Mouse (Mus musculus) lung, postnatal 10 days (tissue): Measurements from ENCODE around the gene Hipk4.

Source experiments
- DNase-seq: peaks from one replicate; pipeline ENCODE4 v3.0.0; 2021

Gene Hipk4

GRCm38 (mm10) chr7:27541431-27541830, 18.4 kb downstream of the Hipk4 start:
- peak; percentile 33 for DNase-seq

- DNase-seq, result no peak
These were observed 18.9 kb downstream of the Hipk4 start for GRCm38 (mm10) chr7:27541922-27542321.

GRCm38 (mm10) chr7:27542392-27543033, 19.4 kb downstream of the Hipk4 start:
- peak; percentile 93 for DNase-seq

GRCm38 (mm10) chr7:27543065-27543464, 20.0 kb downstream of the Hipk4 start:
- no peak for DNase-seq

DNA sequence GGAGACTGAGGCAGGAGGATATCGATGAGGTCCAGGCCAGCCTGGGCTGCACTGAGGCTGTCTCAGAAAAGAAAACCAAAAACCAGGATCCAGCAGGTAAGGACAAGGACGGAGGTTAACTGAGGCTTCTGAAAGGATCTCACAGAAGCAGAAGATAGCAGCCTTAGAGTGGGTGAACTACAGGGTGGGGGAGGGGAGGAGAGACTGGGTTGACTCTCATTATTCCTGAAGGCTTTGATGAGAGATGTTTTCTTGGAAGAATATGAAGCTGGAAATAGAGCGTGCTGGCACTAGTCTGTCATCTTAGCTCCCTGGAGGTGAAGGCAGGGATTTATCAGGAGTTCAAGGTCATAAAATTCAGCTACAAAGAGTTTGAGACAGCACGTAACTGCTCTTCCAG, 20.8 kb downstream of the Hipk4 start:
- no peak for DNase-seq

- no peak for DNase-seq
These were observed 21.8 kb downstream of the Hipk4 start for GRCm38 (mm10) chr7:27544675-27545370.

- no peak for DNase-seq
These were observed 26.5 kb downstream of the Hipk4 start for GRCm38 (mm10) chr7:27549597-27549996.

DNA sequence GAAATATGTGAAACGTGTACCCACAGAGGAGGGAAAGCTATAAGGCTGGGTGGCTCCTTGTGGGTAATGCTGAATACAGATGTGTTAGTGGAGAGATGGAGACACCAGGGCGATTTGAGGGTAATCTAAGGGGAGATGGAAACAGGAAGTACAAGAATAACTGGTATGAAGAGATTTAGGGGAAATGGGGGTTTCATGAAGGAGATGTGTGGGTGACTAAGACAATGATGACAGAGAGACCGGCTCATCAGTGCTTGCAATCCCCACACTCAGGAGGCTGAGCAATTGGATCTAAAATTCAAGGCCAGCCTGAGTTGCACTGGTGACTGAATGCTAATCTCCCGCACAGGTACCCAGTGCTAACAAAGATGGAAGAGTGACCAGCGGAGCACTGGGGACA, 29.0 kb downstream of the Hipk4 start:
- no peak for DNase-seq

GRCm38 (mm10) chr7:27552931-27553513, 30.0 kb downstream of the Hipk4 start, which contains the start of the genes Pld3 and 2310022A10Rik:
Gene Pld3, minus strand, starts transcription at chr7:27553218.
Gene 2310022A10Rik, plus strand, starts transcription at chr7:27553233.
- DNase-seq, result peak; percentile 98

DNA sequence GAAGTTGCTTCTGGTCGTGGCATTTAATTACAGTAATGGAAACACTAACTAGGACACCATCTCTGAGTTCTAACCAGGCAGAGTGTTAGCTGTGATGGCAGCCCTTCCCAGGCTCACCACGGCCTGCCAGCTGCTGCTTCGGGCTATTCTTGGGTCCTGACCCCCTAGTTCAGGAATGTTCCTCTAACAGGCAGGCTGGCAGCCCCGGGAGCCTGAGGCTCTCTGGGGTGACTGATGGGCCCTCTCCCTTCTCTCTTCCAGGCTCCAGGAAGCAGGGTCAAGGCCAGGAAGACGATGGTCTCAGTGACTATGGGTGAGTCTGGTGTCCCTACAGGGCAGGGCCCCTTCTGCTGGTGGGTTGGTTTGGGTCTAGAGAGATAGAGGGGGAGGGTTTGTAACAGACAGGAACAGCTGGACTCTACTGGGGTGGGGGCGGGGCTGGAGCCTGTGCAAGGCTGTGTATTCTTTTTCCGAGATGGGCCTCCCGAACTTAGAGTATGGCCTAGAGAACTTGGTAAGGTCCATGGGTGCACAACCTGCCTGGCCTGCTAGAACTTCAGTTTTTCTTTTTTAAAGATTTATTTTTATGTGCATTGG, 37.3 kb downstream of the Hipk4 start:
- DNase-seq, result peak; percentile 27

DNA sequence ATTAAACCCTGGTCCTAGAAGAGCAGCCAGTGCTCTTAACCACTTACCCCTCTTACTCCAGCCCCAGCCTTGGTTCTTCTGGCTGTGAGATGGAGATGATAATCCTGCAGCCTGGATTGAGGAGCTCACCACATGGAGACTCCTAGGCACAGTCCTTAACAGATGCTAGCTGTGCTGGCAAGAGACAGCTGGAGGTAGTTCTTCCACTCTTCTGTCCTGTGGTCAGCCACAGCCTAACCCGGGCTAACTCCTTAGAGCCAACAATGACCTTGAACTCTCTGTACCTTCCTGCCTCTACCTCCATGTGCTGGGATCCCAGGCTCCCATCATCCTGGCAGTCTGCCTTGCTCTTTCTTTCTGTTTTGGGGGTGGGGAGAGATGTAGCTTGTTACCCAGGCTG, 37.9 kb downstream of the Hipk4 start:
- no peak for DNase-seq

DNA sequence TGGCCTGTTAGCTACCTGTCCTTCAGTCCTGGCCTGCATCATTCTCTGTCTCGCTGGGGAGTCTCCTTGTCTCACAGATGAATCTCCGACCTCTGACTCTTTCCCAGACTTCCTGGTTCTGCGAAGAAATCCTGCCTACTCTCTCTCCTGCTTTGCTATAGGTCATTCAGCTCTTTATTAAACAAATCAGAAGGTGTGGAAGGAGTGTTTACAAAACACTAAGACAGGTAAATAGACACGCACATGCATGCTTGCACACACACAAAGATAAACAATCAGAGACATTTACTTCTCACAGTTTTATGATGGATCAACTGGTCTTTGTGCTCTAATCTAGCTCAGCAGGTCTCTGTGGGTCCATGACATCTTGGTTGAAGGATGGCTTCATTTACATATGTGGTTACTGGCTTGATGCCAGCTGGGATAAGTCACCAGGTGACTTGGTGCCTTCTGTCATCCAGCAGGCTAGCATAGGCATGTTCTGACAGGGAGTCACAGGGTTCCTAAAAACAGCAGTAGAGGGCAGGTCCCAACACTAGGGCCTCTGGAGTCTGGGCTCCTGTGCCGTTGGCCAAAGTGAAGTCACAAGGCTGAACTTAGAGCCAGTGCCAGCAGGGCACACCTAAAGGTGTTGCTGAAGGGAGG, 46.6 kb downstream of the Hipk4 start:
- DNase-seq, result no peak

DNA sequence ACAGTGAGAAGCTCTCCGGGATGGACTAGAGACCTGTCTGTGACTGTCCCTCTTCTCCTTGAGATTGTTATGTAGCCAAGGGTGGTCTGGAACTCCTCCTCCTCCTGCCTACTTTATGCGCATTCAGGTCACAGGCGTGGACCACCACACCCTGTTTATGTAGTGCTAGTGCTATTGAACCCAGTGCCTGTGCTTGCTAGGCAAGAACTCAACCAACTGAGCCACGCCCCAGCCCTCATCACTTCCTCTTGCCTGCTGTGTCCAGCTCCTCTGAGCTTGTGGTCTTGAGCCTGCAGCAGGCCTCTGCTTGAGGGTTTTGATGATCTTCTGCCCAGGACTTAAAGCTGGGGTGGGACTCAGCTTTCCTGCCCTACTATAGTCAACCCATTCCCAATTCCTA, 49.1 kb downstream of the Hipk4 start:
- no peak for DNase-seq

DNA sequence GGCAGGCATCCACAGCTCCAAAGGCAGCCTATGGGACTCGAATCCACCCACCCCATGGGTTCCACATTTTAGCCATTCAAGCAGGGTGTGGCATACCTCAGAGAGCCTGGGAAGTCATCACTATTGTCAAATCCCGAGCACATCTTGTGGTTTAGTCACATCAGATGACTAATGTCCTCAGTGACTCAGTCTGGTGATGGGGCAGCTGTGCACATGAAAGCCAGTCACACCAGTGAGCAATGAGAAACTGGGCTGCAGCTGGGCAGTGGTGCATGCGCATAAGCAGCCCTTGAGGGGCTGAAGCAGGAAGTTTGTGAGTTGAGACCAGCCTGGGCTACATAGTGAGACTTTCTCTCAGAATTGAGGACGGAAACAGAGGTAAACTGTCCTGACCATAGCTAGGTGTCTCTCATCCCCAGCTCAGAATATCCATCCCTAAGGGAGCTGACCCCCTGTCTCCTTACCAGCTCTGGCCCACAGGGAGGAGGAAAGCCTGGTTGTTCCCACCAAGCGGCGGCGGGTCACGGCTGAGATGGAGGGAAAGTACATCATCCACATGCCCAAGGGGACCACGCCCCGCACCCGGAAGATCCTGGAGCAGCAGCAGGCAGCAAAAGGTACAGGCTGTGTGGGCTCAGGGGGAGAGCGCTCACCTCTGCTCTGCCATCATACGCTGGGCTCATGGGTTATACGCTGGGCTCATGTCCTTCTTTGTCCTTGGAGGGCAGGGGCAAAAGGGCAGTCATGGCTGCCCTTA, 51.2 kb downstream of the Hipk4 start:
- DNase-seq, result no peak

GRCm38 (mm10) chr7:27576914-27577313, 53.8 kb downstream of the Hipk4 start:
- DNase-seq, result peak; percentile 59

GRCm38 (mm10) chr7:27577589-27577988, 54.5 kb downstream of the Hipk4 start:
- DNase-seq, result no peak

GRCm38 (mm10) chr7:27578465-27578864, 55.4 kb downstream of the Hipk4 start:
- no peak for DNase-seq

DNA sequence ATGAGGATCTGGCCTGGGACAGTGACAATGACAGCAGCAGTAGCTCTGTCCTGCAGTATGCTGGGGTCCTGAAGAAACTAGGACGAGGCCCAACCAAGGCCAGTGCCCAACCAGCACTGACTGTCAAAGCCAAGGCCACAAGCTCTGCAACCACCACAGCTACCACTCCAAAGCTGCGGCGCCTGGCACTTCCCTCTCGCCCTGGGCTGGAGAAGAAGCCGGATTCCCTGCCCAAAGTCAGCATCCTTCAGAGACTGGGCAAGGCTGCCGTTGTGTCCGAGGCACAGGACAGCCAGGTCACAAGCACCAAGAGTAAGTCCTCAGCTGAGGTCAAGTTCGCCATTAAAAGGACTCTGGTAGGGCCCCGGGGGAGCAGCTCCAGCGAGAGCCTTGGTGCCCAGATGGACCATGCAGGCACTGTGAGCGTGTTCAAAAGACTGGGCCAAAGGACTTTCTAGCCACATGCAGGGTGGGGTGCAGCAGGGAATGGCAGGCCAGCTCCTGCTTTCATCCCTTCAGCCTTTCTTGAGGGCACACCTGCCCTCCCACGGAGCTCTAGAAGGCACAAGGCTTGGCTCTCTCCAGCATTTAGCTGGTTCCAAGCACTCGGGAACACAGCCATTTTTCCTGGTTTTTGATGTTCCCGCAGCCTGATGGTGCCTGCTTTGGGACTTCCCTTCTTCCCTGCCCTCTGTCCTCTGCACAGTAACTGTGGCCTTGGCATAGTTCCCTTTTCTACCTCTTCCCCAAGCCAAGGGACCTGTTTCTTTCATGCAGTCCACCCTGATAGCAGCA, 57.5 kb downstream of the Hipk4 start:
- no peak for DNase-seq
